Mouse (Mus musculus): ENCODE measurements around the gene Actb.
A peak's percentile ranks its signal among the peaks of the same experiment; 100 is the strongest.

The Actb gene

DNA sequence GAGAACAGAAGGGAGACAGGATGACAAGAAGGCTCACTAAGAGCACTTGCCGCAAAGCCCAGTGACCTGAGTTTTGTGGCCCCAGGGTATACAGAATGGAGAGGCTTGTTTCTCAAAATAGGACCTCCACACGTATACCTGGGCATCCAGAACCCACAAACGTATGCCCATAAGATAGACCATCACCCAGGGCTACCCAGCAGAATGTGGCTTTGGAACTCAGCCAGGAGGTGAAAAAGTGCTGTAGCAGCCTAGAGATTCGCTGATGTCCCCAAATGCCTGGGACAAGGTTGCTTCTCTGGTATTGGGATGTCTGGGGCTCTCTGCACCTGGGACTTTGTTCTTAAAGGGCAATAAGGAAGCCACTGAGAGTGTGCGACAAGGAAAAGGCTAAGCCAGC lies 15.7 kb upstream of the Actb start:
- no peak for DNase-seq (ENCODE audit: low spot score in 2 of 2)

DNA sequence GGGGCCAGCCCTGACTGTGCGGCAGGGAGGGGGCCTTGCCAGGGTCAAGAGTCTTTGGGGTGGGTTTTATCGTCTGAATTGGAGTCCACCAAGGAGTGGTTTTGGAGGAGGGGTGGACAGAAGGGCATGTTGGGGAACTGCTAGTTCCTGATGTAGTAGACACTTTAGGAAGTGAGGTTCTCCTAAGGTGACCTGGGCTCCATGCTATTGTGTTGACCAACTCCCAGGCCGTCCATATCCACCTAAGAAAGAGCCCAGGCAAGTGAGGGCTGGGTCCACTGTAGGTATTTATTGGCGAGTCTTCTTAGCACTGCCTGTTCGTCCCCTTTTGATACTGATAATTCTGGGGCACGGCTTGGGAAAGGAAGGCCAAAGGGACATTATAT lies 14.5 kb upstream of the Actb start:
- DNase-seq (ENCODE audit: low spot score in 2 of 2): no peak

DNA sequence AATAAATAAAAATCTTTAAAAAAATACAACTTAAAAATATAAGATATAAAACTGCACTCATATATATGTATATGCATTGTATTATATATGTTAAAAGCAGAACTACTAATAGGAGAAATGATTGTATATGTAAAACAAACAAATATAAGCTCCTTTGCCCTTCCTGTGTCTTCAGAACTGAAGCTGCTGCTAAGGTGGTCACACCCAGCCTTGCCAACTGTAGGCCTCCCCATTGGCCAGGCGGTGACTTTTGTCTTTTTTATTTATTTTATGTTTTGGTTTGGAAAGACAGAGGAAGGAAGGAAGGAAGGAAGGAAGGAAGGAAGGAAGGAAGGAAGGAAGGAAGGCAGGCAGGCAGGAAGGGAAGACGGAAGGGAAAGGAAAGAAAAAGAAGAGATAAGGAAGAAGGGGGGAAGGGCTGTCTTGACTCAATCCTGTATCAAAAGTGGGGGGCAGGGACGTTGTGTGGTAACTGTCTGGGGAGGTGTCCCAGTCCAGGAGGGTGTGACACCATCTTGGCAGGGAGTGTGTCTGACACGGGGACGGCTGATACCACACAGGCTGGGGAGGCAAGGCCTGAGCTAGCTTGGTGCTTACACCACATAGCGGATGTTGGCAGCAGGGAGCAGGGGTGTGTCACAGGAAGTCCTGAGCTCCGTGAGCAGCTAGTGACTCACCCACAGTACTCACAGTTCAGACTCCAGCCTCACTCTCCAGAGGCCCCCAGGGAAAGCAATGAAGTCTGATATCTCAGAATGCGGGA lies 13.9 kb upstream of the Actb start:
- DNase-seq (ENCODE audit: low spot score in 2 of 2): peak; percentile 75 to 86

DNA sequence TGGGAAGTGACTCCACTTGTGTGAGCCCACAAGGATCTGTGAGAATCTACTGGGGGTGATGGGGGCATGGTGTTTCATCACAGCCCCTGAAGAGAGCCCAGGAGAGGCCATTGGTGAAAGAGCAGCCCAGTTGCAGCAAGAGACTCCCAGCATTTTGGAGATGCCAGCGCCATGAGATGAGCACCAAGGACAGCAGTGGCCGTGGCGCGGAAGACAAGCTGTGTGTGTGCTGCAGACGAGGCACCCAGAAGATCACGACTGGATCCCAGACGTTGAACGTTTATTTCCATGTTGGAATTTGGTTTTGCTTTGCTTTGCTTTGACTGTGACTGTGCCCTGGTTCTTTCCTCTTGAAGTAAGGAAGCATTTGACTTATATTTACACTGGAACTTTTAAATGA lies 10.8 kb upstream of the Actb start:
- no peak for DNase-seq (ENCODE audit: low spot score in 2 of 2)

DNA sequence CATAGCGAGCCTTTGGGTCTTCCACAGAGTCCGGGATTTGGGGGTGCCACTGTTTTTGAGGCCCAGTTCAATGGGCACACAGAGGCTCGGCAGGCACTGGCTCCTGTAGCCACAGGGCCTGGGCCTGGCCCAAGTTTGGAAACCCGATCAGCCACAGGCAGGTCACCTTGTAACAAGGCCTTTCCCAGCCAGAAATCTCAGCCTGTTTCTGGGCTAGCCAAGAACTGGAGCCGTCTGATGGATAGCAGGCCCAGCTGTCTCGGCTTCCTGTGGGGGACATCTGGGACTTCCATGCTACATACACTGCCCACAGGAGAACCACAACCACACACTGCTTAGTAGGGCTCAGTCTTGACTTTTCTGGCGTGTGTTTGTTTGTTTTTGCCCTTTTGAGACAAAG lies 10.0 kb upstream of the Actb start:
- DNase-seq (ENCODE audit: low spot score in 2 of 2): no peak

DNA sequence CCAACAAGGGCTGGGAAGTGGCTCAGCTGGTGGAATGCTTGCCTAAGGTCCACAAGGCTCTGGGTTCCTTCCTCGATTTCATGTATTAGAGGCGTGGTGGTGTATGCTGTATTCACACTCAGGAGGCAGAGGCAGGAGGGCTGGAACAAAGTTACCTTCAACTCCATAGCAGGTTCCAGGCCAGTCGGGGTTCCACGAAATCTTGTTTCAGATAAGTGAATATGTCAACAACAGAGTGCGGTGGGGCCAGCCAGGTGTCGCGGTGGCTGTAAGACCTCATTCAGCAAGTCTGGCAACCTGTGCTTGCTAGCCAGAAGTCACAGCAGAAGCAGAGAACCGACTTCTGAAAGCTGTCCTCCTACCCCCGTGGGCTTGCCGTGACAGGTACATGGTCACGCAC lies 8.7 kb upstream of the Actb start:
- no peak for DNase-seq (ENCODE audit: low spot score in 2 of 2)

DNA sequence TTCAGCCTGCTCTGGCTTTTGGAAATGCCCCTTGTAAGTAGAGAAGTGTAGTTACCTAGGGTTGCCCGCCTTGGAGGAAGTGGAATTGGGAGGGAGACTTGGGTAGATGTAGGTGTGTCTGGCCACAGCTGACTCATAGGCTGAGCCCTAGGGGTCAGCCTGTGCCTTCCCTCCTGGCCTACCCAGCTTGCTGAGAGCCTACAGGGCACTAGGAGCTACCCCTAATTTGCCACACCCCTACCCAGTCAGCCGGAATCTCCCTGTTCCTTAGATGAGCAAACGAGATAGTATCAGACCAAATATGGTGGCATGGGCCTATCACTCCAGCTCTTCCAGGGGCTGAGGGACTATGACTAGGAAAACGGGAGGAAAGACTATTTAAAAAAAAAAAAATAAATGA lies 6.2 kb upstream of the Actb start:
- no peak for DNase-seq (ENCODE audit: low spot score in 2 of 2)

DNA sequence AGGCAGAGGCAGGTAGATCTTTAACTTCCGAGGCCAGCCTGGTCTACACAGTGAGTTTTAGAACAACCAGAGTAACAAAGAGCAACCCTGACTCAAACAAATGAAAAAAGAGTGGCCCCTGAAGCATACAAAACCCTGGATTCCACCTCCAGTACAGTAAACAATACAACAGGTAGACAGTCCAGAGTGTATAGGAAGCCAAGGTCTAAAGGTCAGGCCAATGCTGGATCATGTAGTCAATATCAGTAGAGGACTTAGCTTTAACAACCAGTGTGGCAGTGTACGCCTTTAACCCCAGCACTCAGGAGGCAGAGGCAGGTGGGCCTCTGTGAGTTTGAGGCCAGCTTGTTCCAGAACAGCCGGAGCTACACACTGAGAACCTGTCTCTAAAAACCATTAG lies 5.8 kb upstream of the Actb start:
- no peak for DNase-seq (ENCODE audit: low spot score in 2 of 2)

DNA sequence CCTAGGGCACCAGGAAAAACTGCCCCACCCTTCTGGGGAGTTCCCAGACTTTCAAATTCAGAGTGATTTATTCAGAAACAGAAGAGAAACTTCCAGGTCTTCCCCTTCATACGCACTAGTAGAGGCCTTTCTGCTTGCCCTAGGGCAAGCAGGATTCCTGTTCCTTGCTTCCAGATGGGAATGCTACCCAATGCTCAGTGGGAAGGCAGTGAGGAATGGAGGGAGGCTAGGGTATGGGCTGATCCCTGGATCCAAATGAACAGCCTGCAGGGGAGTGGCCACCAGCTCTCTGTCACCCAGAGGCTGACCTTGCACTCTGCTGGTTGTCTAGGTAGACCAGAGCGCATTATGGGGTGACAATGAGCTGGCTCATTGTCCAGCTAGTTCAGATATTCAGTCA lies 5.1 kb upstream of the Actb start:
- DNase-seq (ENCODE audit: low spot score in 2 of 2): no peak

DNA sequence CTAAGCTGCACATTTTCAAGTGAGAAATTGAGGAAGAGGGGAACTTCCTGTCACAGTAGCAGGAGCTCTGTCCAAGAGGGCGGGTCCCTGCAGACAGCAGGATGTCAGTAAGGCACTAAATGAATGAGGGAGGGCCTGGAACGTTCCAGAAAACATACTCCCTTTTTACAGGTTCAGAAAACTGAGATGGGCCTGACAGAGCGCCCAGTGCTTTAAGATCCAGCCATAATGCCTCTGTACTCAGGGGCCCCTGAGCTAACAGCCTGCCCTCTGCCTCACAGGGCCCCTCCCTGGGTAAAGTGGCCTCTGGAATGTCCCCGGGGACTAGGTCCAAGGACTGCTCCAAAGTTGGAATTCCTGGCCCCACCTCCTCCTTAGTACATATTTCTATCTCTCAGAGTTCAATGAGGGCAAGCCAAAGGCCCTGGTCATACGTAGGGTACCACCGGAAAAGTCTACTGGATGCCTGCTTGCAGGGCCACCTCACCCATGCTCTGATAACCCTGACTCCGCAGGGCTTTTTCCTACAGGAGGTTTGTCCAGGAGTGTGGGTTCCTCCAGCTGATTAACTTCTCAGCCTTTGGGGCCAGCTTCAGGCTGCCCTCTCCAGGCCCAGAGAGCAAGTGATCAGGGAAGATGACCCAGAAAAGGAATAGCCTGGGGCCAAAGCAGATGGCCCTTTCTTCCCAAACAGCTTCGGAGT lies 3.2 kb upstream of the Actb start:
- DNase-seq (ENCODE audit: low spot score in 2 of 2): peak; percentile 58 to 64

DNA sequence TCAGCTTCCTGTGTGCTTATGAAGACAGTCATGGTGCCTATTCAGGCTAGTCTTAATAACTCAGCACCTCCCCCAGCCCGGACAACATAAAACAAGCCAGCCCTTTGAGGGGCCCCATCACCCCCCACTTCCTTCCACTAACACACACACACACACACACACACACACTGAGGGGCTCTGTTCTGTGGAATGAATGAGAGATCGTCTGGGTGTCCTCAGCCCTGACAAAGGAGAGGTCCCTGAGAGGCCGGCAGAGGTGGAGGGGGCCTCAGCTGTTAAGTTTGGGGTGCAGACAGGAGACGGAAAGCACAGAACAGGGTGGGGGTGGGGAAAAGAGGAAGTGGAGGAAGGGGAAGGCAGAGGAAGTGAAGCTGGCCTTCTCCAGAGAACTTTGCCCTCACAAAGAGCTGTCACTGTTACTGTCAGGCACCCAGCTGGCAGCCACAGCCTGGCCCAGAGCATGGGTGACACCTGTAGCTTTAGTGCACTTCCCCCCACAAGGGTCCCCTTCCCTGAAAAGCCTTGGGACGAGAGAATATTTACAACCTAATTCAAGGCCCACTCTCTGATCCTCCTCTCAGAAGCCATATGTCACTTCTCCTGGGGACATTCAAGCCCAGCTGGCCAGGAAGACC lies 2.5 kb upstream of the Actb start:
- peak; percentile 71 to 77 for DNase-seq (ENCODE audit: low spot score in 2 of 2)

DNA sequence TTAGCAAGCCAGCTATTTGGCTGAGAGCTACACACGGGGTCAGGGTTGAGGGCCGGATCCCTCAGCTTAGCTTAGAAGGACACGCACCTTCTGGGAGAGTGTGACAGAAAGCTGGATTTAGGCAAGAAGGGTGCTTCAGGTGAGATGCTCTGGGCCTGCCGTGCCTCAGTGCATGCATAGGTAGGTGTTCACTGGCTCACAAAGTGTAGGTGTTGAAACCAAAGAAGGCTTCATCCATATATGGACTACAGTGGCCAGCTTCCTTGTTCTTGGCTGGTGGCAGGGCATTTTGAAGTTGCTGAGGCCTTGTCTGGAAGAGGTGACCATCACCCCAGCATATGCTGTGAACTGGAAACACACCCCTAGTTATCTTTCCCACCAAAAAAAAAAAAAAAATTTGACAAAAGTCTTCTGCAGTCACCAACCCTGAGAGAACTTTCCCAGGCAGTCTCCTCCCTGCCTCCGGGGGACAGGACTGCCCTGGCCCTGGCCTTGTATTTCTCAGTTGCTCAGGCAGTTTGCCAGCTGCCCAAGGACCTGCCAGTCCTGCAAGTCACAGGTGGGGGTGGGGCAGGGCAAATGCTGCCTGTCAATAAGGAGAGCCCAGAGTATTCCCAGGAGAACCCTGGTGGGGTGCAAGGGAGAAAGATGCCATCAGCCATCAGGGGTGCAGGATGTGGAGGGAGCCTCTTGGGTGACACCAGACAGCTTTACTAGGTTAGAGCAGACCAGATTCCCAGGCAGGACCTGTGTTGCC lies 1.4 kb upstream of the Actb start:
- DNase-seq (ENCODE audit: low spot score in 2 of 2): no peak

DNA sequence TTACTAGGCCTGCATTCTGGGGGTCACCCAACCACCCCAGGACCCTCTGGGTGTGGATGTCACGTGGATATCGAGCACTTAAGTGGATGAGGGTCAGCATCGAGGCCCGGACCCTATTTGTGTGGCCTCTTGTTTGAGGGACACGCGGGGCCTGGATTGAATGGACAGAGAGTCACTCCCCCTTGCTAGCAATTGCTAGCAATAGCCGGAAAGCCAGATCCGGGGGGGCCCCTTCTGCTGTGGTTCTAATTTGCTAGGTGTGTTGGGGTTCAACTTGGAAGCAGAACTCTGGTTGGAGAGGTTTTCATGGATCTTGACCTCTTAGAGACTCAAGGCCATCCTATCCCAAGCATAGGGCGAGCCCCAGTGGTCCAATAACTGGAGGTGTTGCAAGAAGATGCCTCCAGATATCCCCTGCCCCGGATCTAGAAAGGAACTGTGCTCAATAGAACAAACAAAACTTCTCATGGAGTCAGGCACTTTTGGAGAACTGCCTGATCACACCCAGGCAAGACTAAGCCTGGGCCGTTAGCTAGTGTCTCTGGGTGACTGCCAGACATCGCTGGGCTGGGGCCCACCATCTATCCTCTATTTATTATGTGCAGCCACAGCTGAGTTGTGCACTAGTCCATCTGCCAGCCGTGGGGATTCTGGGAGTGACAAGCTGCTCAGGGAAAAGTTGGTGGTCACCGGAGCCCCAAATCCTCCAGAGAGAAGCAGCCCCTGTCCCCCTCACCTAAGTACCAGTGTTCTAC lies 671 bp upstream of the Actb start:
- peak; percentile 63 to 64 for DNase-seq (ENCODE audit: low spot score in 2 of 2)

DNA sequence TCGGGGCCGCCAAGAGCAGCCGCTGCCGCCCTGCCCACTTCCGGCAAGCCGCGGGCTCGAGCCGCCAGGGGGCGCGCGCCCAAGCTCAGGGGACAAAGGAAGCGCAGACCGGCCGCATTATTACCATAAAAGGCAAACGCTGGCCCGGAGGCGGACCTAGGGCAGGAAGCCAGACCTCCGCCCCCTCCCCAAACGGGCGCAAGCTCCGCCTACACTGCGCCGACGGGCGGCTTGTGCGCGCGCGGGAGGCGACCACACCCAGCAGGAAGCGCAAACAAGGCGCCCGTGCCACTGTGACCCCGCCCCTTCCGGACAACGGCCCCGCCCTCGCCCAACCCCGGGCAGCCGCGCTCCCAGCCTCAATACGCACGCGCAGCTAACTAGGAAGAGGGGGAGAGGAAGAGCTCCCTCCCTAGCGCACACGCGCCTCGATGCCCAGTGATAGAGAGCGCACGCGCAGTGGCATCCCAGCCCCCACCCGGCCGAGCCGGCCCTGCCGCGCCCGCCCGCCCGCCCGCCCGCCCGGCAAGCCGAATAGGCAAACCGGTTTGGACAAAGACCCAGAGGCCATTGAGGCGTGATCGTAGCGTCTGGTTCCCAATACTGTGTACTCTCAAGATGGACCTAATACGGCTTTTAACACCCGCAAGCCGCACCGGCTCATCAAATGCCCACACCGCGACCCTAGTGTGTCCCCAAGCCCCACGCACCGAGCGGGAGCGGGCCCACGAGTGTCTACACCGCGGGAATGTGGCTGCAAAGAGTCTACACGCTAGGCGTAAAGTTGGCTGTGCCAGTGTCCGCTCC lies 626 bp downstream of the Actb start:
- peak; percentile 100 for DNase-seq (ENCODE audit: low spot score in 2 of 2)

DNA sequence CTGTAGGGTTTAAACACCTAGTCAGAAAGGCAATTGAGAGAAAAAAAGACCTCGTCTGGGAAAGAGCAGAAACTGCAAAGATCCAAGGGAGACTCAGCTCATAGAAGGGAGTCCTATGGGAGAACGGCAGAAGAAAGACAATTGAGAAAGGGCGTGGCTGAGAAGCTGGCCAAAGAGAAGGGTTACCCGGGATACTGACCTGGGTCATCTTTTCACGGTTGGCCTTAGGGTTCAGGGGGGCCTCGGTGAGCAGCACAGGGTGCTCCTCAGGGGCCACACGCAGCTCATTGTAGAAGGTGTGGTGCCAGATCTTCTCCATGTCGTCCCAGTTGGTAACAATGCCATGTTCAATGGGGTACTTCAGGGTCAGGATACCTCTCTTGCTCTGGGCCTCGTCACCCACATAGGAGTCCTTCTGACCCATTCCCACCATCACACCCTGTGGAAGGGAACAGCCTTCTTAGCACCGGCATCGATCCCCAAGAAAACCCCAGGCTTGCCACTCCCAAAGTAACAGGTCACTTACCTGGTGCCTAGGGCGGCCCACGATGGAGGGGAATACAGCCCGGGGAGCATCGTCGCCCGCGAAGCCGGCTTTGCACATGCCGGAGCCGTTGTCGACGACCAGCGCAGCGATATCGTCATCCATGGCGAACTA lies 1.4 kb downstream of the Actb start:
- no peak for DNase-seq (ENCODE audit: low spot score in 2 of 2)

DNA sequence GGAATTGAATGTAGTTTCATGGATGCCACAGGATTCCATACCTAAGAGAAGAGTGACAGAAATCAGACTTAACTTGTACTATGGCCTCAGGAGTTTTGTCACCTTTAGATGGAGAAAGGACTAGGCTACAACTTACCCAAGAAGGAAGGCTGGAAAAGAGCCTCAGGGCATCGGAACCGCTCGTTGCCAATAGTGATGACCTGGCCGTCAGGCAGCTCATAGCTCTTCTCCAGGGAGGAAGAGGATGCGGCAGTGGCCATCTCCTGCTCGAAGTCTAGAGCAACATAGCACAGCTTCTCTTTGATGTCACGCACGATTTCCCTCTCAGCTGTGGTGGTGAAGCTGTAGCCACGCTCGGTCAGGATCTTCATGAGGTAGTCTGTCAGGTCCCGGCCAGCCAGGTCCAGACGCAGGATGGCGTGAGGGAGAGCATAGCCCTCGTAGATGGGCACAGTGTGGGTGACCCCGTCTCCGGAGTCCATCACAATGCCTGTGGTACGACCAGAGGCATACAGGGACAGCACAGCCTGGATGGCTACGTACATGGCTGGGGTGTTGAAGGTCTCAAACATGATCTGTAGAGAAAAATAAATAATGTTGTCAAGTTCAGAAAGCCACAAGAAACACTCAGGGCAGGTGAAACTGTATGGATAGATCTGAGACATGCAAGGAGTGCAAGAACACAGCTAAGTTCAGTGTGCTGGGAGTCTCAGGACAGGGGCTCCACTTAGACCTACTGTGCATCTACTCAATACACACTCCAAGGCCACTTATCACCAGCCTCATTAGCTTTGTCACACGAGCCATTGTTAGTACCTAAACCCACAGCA lies 2.1 kb downstream of the Actb start:
- DNase-seq (ENCODE audit: low spot score in 2 of 2): no peak

DNA sequence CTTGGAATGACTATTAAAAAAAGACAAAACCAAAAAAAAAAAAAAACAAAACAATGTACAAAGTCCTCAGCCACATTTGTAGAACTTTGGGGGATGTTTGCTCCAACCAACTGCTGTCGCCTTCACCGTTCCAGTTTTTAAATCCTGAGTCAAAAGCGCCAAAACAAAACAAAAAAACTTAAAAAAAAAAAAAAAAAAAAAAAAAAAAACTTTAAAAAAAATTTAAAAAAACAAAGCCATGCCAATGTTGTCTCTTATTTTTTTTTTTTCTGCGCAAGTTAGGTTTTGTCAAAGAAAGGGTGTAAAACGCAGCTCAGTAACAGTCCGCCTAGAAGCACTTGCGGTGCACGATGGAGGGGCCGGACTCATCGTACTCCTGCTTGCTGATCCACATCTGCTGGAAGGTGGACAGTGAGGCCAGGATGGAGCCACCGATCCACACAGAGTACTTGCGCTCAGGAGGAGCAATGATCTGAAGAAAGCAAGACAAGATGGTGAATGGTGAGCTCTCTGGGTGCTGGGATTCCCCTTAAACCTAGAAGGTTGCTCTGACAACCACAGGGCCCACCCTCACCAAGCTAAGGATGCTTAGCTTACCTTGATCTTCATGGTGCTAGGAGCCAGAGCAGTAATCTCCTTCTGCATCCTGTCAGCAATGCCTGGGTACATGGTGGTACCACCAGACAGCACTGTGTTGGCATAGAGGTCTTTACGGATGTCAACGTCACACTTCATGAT lies 2.9 kb downstream of the Actb start:
- DNase-seq (ENCODE audit: low spot score in 2 of 2): no peak

DNA sequence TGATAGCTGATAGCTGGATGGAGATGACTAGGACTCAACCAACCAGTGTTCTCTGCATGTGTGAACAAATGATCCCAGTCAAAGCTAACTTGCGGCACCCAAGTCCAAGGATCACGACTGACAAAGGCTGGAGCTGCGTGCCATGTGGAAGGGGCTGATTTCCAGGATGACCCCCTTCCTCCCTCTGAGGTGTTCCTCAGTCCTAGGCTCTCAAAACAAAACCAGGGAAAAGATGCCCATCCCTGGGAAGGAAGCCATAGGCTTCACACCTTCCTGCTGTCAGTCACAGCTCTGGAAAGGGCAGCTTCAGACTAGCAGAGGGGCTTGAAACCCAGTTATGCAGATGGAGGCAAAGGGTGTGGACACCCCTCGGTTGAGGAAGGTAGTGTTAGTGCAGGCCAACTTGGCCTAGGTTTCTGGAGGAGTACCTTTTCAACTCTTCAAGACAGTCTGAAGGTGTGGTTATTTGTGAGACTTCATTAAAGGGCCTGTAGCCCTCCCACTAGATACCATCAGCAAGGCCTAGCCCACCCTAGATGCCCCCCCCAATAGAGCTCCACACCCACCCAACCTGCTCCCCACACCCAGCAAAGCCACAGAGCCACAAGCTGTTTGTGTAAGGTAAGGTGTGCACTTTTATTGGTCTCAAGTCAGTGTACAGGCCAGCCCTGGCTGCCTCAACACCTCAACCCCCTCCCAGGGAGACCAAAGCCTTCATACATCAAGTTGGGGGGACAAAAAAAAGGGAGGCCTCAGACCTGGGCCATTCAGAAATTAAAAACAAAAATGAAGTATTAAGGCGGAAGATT lies 3.8 kb downstream of the Actb start:
- DNase-seq (ENCODE audit: low spot score in 2 of 2): no peak
